Mouse (Mus musculus) hindbrain, embryonic 12.5 days (tissue): ENCODE measurements at regions not wholly inside any gene's neighbourhood (a gene's known extent, or its start where the extent isn't known, plus 50 kb on each side); places are given as distances from the start of the nearest gene placed in this dataset.

Experiments
- ATAC-seq: fragments of 200-750 bp; cut with Nextera tagmentation; 2 replicates; pipeline ENCODE4 v1.8.0; 2017; ENCODE audit warnings: moderate TSS enrichment; ENCODE audit not compliant: low FRiP score
- H3K27ac ChIP-seq: fragments of 300-500 bp; sonication (generic); 2 replicates; pipeline ENCODE4 v1.5.1; 2016; ENCODE audit warnings: mild to moderate bottlenecking
- H3K27me3 ChIP-seq: fragments of 300-500 bp; sonication (generic); 2 replicates; pipeline ENCODE4 v1.6.1; 2016; ENCODE audit warnings: mild to moderate bottlenecking
- H3K36me3 ChIP-seq: fragments of 300-500 bp; sonication (generic); 2 replicates; pipeline ENCODE4 v1.6.1; 2016; ENCODE audit warnings: mild to moderate bottlenecking
- H3K4me1 ChIP-seq: fragments of 300-500 bp; sonication (generic); 2 replicates; pipeline ENCODE4 v1.6.1; 2016
- H3K4me2 ChIP-seq: fragments of 300-500 bp; sonication (generic); replicated peaks from 2 replicates; pipeline ENCODE4 v1.6.1; 2016; ENCODE audit warnings: mild to moderate bottlenecking
- H3K4me3 ChIP-seq: fragments of 300-500 bp; sonication (generic); 2 replicates; pipeline ENCODE4 v1.5.1; 2016; ENCODE audit warnings: mild to moderate bottlenecking
- H3K9ac ChIP-seq: fragments of 300-500 bp; sonication (generic); 2 replicates; pipeline ENCODE4 v1.6.1; 2016; ENCODE audit warnings: mild to moderate bottlenecking, moderate library complexity
- H3K9me3 ChIP-seq: fragments of 300-500 bp; sonication (generic); replicated peaks from 2 replicates; pipeline ENCODE4 v1.6.1; 2016; ENCODE audit warnings: mild to moderate bottlenecking
- WGBS: fragments of 180-500 bp; shearing (Covaris S2); methylation state at CpG from one replicate; pipeline ENCODE4 v1.1.7; 2016; 5-methylcytosine and 5-hydroxymethylcytosine counted together

DNA sequence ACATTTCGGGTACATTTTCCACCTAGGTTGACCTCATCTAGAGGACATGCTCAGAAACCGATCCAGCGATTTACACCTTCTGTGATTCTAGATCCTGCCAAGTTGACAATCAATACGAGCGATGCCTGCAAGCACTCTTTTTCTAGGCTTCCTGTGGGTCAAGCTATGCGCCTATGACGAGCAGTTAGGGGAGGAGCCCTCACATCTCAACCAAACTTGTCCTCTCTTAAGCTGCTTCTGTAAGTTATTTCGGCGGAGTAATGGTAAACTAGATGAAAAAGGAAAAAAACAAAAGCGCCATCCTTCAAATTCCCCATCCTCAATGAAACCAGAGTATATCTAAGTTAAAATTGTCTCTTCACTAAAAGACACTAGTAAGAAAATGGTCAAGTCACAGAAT, 858.5 kb downstream of the Zfp704 start:
- no peak overlapping the region for H3K9ac ChIP-seq
- 88% methylated on average over 10 of the region's 10 CpGs for WGBS

DNA sequence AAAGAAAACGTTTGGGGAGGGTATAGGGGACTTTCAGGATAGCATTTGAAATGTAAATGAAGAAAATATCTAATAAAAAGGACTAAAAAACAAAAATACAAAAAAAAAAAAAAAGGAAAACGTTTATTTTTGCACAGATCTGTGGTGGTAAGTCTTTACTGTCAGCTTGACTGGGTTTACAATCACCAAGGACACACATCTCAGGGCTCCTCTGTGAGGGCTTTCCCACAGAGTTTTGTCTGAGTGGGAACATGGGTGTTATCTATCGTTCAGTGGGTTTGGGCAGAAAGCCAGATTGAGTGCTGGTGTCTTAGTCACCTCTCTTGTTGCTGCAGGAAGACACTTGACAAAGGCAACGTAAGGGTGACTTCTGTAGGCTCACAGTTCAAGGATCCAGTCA, 859.0 kb downstream of the Zfp704 start:
- Histone ChIP-seq H3K4me1 (peaks cover 8% of the 10 kb centered on the region), H3K36me3 (no peaks in the 10 kb centered on the region), H3K27me3 (no peaks in the 10 kb centered on the region), H3K9me3 (no peaks in the 10 kb centered on the region), H3K4me3 (no peak overlapping the region), H3K27ac (no peak overlapping the region), H3K9ac (no peak overlapping the region), H3K4me2 (no peak overlapping the region)
- no peak for ATAC-seq
- WGBS: 76% methylated on average over 4 of the region's 4 CpGs

More for the DNA sequence above, 858.5 kb downstream of the Zfp704 start:
- Histone ChIP-seq H3K27me3 (no peaks in the 10 kb centered on the region), H3K4me3 (no peak overlapping the region), H3K27ac (no peak overlapping the region), H3K4me2 (no peak overlapping the region), H3K36me3 (no peaks in the 10 kb centered on the region), H3K4me1 (peaks cover 8% of the 10 kb centered on the region), H3K9me3 (no peaks in the 10 kb centered on the region)
- ATAC-seq: no peak

DNA sequence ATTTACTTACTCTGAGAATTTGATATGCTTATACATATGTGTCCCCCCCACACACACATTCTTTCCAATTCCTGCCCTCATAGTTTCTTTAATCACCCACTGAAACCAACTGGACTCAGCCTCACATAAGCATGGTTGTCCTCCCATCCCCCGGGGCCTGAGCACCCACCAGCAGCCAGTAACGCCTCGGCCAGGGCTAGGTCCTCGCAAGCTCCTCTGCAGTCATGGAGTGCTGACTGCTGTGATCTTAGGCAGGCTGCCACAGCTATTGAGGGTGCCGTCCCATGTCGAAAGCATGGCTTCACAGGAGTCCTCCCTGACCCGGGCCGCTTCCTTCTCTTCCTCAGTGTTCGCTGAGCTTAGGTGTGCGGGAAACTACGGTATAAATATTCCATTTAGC, 859.7 kb downstream of the Zfp704 start:
- Histone ChIP-seq H3K4me1 (peaks cover 8% of the 10 kb centered on the region), H3K9me3 (no peaks in the 10 kb centered on the region), H3K27ac (no peak overlapping the region), H3K27me3 (no peaks in the 10 kb centered on the region), H3K9ac (no peak overlapping the region), H3K36me3 (no peaks in the 10 kb centered on the region), H3K4me3 (no peak overlapping the region), H3K4me2 (no peak overlapping the region)
- ATAC-seq: no peak
- 88% methylated on average over 11 of the region's 11 CpGs for WGBS

DNA sequence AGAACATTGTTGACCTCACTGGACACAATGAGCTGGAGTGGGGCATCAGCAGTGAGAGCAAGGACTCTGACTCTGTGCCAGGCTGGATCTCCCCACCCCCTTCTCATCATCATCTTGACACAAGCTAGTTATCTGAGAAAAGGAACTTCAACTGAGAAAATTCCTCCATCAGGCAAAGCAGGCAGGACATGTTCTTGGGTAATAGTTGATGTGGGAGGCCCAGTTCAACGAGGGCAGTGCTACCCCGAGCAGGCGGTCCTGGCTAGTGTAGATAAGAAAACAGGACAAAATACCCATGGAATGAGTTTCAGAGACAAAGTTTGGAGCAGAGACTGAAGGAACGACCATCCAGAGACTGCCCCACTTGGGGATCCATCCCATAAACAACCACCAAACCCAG, 862.7 kb downstream of the Zfp704 start:
- Histone ChIP-seq H3K36me3 (no peaks in the 10 kb centered on the region), H3K9ac (no peak overlapping the region), H3K4me3 (no peak overlapping the region), H3K27me3 (no peaks in the 10 kb centered on the region), H3K4me2 (no peak overlapping the region), H3K27ac (no peak overlapping the region), H3K4me1 (no peaks in the 10 kb centered on the region), H3K9me3 (no peaks in the 10 kb centered on the region)
- no peak for ATAC-seq
- WGBS: 89% methylated on average over 4 of the region's 4 CpGs

DNA sequence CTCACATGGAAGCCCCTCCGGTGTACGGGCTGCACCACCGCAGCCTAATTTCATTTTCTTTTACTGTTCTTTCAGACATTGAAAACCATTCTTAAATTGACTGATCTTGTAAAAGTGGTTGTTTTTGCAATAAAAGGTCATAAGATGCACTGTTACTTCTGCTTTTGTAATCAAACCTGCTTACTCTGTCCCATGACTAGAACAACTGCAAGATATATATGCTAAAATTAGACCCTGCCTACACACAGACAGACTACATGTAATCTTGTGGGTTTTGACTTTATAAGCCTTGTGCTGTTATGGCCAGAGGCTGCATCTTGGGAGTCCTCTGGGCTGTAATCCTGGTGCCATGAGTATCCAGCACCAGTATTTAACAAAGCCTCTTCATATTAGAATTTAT, 863.2 kb downstream of the Zfp704 start:
- WGBS: 100% methylated on average over 3 of the region's 3 CpGs
- ATAC-seq: no peak
- Histone ChIP-seq H3K36me3 (no peaks in the 10 kb centered on the region), H3K9me3 (no peaks in the 10 kb centered on the region), H3K4me2 (no peak overlapping the region), H3K27me3 (no peaks in the 10 kb centered on the region), H3K9ac (no peak overlapping the region), H3K4me3 (no peak overlapping the region), H3K4me1 (no peaks in the 10 kb centered on the region), H3K27ac (no peak overlapping the region)

DNA sequence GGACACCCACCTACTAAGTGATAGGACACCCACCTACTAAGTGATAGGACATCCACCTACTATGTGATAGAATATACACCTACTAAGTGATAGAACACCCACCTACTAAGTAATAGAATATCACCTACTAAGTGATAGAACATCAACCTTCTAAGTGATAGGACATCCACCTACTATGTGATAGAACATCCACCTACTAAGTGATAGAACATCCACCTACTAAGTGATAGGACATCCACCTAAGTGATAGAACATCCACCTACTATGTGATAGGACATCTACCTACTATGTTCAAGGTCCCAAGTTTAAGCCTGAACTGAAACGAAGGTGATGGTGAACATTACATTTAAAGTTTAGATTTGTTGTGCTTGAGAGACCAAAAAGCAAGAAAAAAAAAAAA, 863.8 kb downstream of the Zfp704 start:
- Histone ChIP-seq H3K9me3 (no peaks in the 10 kb centered on the region), H3K9ac (no peak overlapping the region), H3K4me1 (no peaks in the 10 kb centered on the region), H3K27ac (no peak overlapping the region), H3K36me3 (no peaks in the 10 kb centered on the region), H3K27me3 (no peaks in the 10 kb centered on the region), H3K4me2 (no peak overlapping the region), H3K4me3 (no peak overlapping the region)
- ATAC-seq: no peak
- WGBS: 87% methylated on average over 1 of the region's 1 CpGs

DNA sequence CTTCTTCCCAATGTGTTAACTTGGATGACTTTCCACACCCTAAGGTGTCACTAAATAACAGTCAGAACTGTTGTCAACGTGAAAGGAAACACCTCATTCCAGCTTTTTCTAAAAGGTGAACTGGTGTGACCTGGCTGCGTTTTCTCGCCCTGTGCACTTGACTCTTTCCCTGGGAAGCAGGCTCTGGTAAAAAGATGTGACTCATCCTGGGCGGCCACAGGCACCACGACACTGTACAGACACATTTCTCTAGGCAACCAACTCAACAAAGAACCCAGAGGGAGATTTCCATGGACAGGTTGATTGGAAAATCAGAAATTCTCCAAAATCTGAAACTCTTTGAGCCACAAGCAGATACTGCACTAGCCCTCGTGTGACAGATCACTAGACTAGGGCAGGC, 865.0 kb downstream of the Zfp704 start:
- Histone ChIP-seq H3K4me2 (no peak overlapping the region), H3K9me3 (no peaks in the 10 kb centered on the region), H3K4me1 (no peaks in the 10 kb centered on the region), H3K27me3 (no peaks in the 10 kb centered on the region), H3K27ac (no peak overlapping the region), H3K9ac (no peak overlapping the region), H3K36me3 (no peaks in the 10 kb centered on the region), H3K4me3 (no peak overlapping the region)
- no peak for ATAC-seq
- WGBS: 74% methylated on average over 6 of the region's 6 CpGs

DNA sequence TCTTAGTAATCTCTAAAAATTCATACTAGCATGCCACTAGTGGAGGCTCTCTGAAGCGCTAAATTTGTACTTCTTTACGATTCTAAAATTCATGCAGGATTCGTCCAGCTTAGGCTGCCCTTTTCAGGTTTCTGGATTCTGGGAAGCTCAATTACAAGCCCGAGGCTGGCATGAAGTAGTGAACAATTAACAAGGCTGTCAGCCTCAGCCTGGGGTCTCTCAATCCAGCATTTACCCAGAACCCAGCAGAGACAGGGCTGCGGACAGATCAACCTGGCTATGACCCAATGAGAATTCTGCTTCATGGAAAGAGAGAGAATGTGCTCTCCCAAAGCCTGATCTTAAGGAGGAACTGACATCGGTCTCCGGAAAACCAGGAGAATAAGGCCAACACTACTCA, 866.2 kb downstream of the Zfp704 start:
- H3K9ac ChIP-seq: no peak overlapping the region
- no peak overlapping the region for H3K27ac ChIP-seq
- H3K36me3 ChIP-seq: no peaks in the 10 kb centered on the region
- no peak overlapping the region for H3K4me2 ChIP-seq
- H3K9me3 ChIP-seq: no peaks in the 10 kb centered on the region
- WGBS: 87% methylated on average over 7 of the region's 7 CpGs
- H3K27me3 ChIP-seq: no peaks in the 10 kb centered on the region
- no peaks in the 10 kb centered on the region for H3K4me1 ChIP-seq
- no peak overlapping the region for H3K4me3 ChIP-seq
- no peak for ATAC-seq

DNA sequence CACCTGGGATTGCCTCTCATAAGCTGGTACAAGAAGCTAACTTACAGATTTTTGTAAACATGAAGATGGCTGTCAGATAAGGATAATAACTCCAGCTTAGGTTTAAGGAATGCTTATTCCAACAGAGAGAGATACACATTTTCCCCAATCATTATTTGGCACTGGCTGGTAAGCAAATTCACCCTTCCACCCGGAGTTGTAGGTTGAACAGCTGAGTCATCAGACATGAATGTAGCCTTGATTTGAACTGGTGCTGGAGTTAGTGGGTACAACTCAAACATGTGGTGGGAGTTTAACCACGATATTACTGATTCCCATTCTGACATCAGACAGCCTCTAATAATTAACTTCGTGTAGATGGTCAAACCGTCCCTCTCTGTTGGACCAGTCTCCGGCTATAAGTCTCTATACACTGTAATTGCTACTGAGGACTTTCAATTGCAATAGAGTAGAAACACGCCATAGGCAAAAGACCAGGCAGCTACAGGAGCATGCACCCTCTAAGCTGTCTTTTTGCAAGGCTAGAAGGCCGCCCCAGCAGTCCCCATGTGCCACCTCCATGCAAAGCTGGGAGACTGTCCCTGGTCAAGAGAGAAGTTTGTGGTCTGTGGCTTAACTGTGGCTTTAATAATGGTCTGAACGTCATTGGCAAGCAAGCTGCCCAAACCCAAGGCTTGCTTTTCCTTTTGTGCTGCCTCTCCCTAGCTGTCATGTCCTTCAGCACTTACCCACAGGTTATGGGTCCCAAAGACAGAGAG, 868.4 kb downstream of the Zfp704 start:
- Histone ChIP-seq H3K27ac (no peak overlapping the region), H3K9me3 (no peaks in the 10 kb centered on the region), H3K36me3 (no peaks in the 10 kb centered on the region), H3K27me3 (no peaks in the 10 kb centered on the region), H3K4me3 (no peak overlapping the region), H3K4me2 (no peak overlapping the region), H3K9ac (no peak overlapping the region), H3K4me1 (peaks cover 4% of the 10 kb centered on the region)
- no peak for ATAC-seq
- WGBS: 90% methylated on average over 8 of the region's 8 CpGs

DNA sequence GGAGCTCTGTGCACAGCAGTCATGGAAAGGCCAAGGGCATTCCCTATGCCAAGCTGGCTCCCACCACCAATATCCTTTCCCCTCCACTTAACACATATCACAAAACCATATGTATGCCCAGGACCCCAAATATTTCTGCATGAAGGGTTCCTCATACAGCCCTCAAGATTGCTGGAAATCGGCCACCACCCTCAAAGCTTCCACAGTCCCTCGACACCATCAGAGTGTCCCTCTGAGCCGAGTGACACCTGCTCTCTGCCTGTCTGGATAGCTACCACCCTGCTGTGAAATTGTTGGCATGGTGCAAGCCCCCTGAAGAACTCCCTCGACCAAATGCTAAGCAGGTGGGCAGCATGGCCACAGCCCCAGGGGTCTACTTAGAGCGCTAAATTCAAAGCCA, 869.2 kb downstream of the Zfp704 start:
- ATAC-seq: no peak
- no peaks in the 10 kb centered on the region for H3K27me3 ChIP-seq
- H3K9me3 ChIP-seq: no peaks in the 10 kb centered on the region
- H3K27ac ChIP-seq: no peak overlapping the region
- H3K4me2 ChIP-seq: no peak overlapping the region
- 65% methylated on average over 5 of the region's 5 CpGs for WGBS
- no peaks in the 10 kb centered on the region for H3K36me3 ChIP-seq
- H3K9ac ChIP-seq: no peak overlapping the region
- H3K4me3 ChIP-seq: no peak overlapping the region
- H3K4me1 ChIP-seq: peaks cover 9% of the 10 kb centered on the region

DNA sequence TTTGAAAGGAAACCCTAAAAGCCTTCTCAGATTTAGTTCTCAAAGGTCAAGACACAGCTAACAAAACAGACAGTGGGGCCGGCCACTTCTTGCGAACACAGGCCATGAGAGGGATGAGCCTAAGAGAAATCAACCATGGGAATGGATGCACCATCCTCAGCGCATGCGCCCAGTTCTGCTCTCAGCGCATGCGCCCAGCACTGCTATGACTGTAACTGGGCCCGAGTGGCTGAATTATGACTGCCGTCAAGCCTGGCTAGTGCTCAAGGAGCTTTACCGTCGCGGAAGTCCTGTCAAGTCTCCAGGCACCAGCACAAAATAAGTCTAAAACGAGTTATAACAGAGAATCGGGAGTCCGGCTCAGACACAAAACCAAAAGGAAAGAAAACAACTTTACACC, 870.6 kb downstream of the Zfp704 start:
- Histone ChIP-seq H3K4me3 (no peak overlapping the region), H3K27ac (no peak overlapping the region), H3K27me3 (no peaks in the 10 kb centered on the region), H3K36me3 (no peaks in the 10 kb centered on the region), H3K9me3 (no peaks in the 10 kb centered on the region), H3K4me2 (no peak overlapping the region), H3K9ac (no peak overlapping the region), H3K4me1 (peaks cover 9% of the 10 kb centered on the region)
- no peak for ATAC-seq
- WGBS: 87% methylated on average over 14 of the region's 14 CpGs

DNA sequence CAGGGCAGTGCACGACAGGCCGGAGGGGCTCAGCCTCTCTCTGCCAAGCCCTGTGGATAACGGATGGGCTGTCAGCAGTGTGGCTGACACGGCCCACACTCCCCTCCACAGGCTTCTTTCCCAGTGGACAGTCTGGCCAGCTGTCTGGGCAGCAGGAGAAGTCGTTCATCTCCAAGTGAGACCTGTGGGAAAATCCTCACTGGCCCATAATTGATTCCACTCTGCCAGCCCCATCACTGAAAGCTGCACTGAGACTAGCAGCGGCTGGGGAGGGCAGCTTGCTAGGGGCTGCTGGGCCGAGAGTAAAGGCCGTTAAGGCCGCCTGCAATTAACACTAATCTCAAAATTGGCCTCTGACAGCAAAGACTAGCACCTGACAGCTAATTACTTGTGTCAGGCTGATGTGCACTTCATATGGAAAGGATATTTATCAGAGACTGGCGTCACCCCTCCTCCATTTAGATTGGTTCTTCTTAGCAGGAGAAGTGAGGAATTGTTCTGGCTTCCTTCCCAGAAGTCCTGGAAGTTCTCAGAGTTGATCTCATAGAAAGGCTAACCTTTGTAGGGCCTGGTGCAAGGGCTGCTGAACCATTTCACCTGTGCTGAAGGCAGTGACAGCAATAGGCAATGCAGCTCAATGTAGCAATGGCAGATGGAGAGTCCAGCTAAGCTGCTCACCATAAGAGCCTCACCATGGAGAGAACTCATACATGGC, 873.5 kb downstream of the Zfp704 start:
- Histone ChIP-seq H3K9ac (no peak overlapping the region), H3K36me3 (no peaks in the 10 kb centered on the region), H3K27ac (peak overlapping the region; percentile 55; the same call in 1 of the 2 replicates), H3K4me3 (no peak overlapping the region), H3K9me3 (no peaks in the 10 kb centered on the region), H3K4me2 (no peak overlapping the region), H3K27me3 (no peaks in the 10 kb centered on the region), H3K4me1 (peaks cover 9% of the 10 kb centered on the region)
- peak; percentile 77 for ATAC-seq
- WGBS: 28% methylated on average over 10 of the region's 10 CpGs

DNA sequence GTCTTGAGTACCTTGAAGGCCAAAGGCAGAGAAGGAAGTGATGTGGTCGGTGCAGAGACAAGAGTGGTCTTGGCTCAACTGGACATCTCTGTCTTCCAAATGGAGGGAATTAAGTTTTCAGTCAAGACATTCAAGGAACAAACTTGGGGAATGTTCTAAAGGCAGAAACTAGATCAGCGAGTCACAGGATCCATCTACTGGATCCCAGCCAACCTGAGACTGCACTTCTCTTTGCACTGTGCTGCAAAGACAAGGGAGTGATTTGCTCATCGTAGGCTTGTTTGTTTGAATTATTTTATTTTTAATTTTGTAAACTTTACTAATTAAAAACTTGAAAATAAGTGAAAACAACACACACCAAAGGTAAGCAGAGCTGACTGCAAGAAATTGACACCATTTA, 875.8 kb downstream of the Zfp704 start:
- no peak for ATAC-seq
- Histone ChIP-seq H3K36me3 (no peaks in the 10 kb centered on the region), H3K4me1 (peaks cover 9% of the 10 kb centered on the region), H3K9me3 (no peaks in the 10 kb centered on the region), H3K9ac (no peak overlapping the region), H3K4me3 (no peak overlapping the region), H3K4me2 (no peak overlapping the region), H3K27ac (no peak overlapping the region), H3K27me3 (no peaks in the 10 kb centered on the region)
- 85% methylated on average over 3 of the region's 3 CpGs for WGBS
